Mouse (Mus musculus): ENCODE measurements around the gene Eef1akmt4. TPM values are rescaled to one million over a fixed set of nuclear protein-coding genes. Genes with fewer than 3 reads are reported as not detected.
A peak's percentile ranks its signal among the peaks of the same experiment; 100 is the strongest.

The Eef1akmt4 gene
- polyA plus RNA-seq (2015; fragmentation: Nextera tagmentation; extraction: Ambion mirVana), result 7.8 and 7.9 TPM in 2 replicates

GRCm38 (mm10) chr16:20611357-20612227 is at the start of gene Eef1akmt4, which contains the start of the genes Gm49333 and Alg3:
Gene Eef1akmt4, plus strand, starts transcription at chr16:20611593.
Gene Gm49333, plus strand, starts transcription at chr16:20611610.
Gene Alg3, minus strand, starts transcription at chr16:20611735.
- peak within 1 kb of the TSS; percentile 84 for H3K4me3 ChIP-seq (ENCODE audit: low read depth, low read length)
- peaks cover 20% of the 10 kb centered on the region for H3K4me1 ChIP-seq (ENCODE audit: control insufficient read depth, insufficient read depth, low read length)
- ATAC-seq, result peak; percentile 93
- H3K9me3 ChIP-seq (replicated peaks; ENCODE audit: control insufficient read depth, low read length, poor library complexity, severe bottlenecking), result no peaks in the 10 kb centered on the region
- no peaks in the 10 kb centered on the region for H3K27me3 ChIP-seq (ENCODE audit: control insufficient read depth, insufficient read depth, low read depth, low read length)
- H3K4me2 ChIP-seq (ENCODE audit: low read length), result peak within 1 kb of the TSS; percentile 89
- H3K27ac ChIP-seq (ENCODE audit: low read length), result peak within 1 kb of the TSS; percentile 89
- peak within 1 kb of the TSS; percentile 95 for H3K9ac ChIP-seq (ENCODE audit: low read depth, low read length)
- 2% methylated on average over 41 of the region's 41 CpGs for WGBS
- peaks cover 10% of the 10 kb centered on the region for H3K36me3 ChIP-seq (ENCODE audit: control insufficient read depth, insufficient read depth, low read length)

- H3K27ac ChIP-seq (ENCODE audit: low read length), result no peak overlapping the region
- H3K9me3 ChIP-seq (replicated peaks; ENCODE audit: control insufficient read depth, low read length, poor library complexity, severe bottlenecking), result no peaks in the 10 kb centered on the region
- H3K4me1 ChIP-seq (ENCODE audit: control insufficient read depth, insufficient read depth, low read length), result no peaks in the 10 kb centered on the region
- no peaks in the 10 kb centered on the region; the same call in 1 of the 2 replicates for H3K27me3 ChIP-seq (ENCODE audit: control insufficient read depth, insufficient read depth, low read depth, low read length)
- ATAC-seq, result no peak
- no peak overlapping the region for H3K4me2 ChIP-seq (ENCODE audit: low read length)
- H3K9ac ChIP-seq (ENCODE audit: low read depth, low read length), result no peak overlapping the region
- no peak overlapping the region for H3K4me3 ChIP-seq (ENCODE audit: low read depth, low read length)
- H3K36me3 ChIP-seq (ENCODE audit: control insufficient read depth, insufficient read depth, low read length), result peaks cover 22% of the 10 kb centered on the region
- 48% methylated on average over 1 of the region's 1 CpGs for WGBS
These were observed 46.3 kb upstream of the Eef1akmt4 start for GRCm38 (mm10) chr16:20565075-20565474.

- H3K9me3 ChIP-seq (replicated peaks; ENCODE audit: control insufficient read depth, low read length, poor library complexity, severe bottlenecking), result no peaks in the 10 kb centered on the region
- peak; percentile 70 for ATAC-seq
- peak within 1 kb of the TSS; percentile 57 for H3K4me3 ChIP-seq (ENCODE audit: low read depth, low read length)
- peak within 1 kb of the TSS; percentile 68 for H3K27ac ChIP-seq (ENCODE audit: low read length)
- under 1% methylated on average over 24 of the region's 24 CpGs for WGBS
- peaks cover 23% of the 10 kb centered on the region for H3K27me3 ChIP-seq (ENCODE audit: control insufficient read depth, insufficient read depth, low read depth, low read length)
- H3K36me3 ChIP-seq (ENCODE audit: control insufficient read depth, insufficient read depth, low read length), result no peaks in the 10 kb centered on the region
- peak within 1 kb of the TSS; percentile 76 for H3K9ac ChIP-seq (ENCODE audit: low read depth, low read length)
- peak within 1 kb of the TSS; percentile 75 for H3K4me2 ChIP-seq (ENCODE audit: low read length)
- H3K4me1 ChIP-seq (ENCODE audit: control insufficient read depth, insufficient read depth, low read length), result peaks cover 9% of the 10 kb centered on the region; the same call in 1 of the 2 replicates
These were observed 21.9 kb upstream of the Eef1akmt4 start, which contains the start of gene Vwa5b2 for GRCm38 (mm10) chr16:20589366-20589938. Gene Vwa5b2, plus strand, starts transcription at chr16:20589471.

DNA sequence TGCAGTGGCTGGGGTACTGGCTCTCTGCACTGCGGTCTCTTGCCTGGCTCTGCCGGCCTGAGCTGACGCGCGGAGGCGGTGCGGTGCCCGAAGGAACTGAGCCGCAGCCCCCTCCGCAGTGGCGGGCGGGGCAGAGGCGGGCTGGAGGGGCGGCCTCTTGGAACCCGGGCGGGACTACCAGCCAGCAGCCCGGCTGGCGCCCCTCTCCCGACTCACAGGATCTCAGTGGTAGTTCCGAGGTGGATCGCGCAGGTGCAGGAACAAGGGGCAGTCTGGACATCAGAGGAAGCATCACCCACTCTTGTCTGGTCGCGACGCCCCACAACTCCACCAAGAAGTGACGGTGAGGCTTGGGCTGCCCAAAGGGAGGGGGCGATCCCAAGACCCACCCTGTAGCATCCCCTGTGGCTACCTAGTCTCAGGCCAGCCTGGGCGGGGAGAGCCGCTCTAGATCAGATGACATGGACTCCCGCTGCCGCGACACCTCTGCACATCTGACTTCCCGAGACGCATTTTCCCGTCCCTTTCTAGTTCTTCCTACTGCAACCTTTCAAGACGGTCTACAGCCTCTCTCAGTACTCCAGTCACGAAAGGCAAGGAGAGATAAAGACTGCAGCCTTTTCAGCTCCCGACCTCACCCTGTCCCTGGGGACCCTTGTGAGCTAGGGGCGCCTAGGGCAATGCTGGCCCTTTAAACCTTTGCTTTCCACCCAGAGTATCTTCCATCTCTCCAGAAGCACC is 21.3 kb upstream of the Eef1akmt4 start:
- peak overlapping the region; percentile 68; the same call in 1 of the 2 replicates for H3K27ac ChIP-seq (ENCODE audit: low read length)
- H3K9me3 ChIP-seq (replicated peaks; ENCODE audit: control insufficient read depth, low read length, poor library complexity, severe bottlenecking), result no peaks in the 10 kb centered on the region
- H3K4me2 ChIP-seq (ENCODE audit: low read length), result peak overlapping the region; percentile 75
- no peaks in the 10 kb centered on the region for H3K36me3 ChIP-seq (ENCODE audit: control insufficient read depth, insufficient read depth, low read length)
- peak overlapping the region; percentile 76 for H3K9ac ChIP-seq (ENCODE audit: low read depth, low read length)
- H3K27me3 ChIP-seq (ENCODE audit: control insufficient read depth, insufficient read depth, low read depth, low read length), result peaks cover 23% of the 10 kb centered on the region
- H3K4me3 ChIP-seq (ENCODE audit: low read depth, low read length), result peak overlapping the region; percentile 57
- peaks cover 9% of the 10 kb centered on the region; the same call in 1 of the 2 replicates for H3K4me1 ChIP-seq (ENCODE audit: control insufficient read depth, insufficient read depth, low read length)
- peak; percentile 92 for ATAC-seq
- whole genome bisulfite sequencing, result under 1% methylated on average over 38 of the region's 39 CpGs

GRCm38 (mm10) chr16:20590680-20591038 is 20.7 kb upstream of the Eef1akmt4 start:
- 2% methylated on average over 17 of the region's 17 CpGs for WGBS
- Histone ChIP-seq H3K9ac (ENCODE audit: low read depth, low read length) (peak overlapping the region; percentile 76), H3K27me3 (ENCODE audit: control insufficient read depth, insufficient read depth, low read depth, low read length) (peaks cover 23% of the 10 kb centered on the region), H3K4me2 (ENCODE audit: low read length) (peak overlapping the region; percentile 75), H3K9me3 (replicated peaks; ENCODE audit: control insufficient read depth, low read length, poor library complexity, severe bottlenecking) (no peaks in the 10 kb centered on the region), H3K27ac (ENCODE audit: low read length) (0 out of 2 replicates have a peak overlapping the region, but pooled peaks have one; percentile 68), H3K36me3 (ENCODE audit: control insufficient read depth, insufficient read depth, low read length) (no peaks in the 10 kb centered on the region), H3K4me3 (ENCODE audit: low read depth, low read length) (peak overlapping the region; percentile 57), H3K4me1 (ENCODE audit: control insufficient read depth, insufficient read depth, low read length) (peaks cover 9% of the 10 kb centered on the region; the same call in 1 of the 2 replicates)
- ATAC-seq, result peak; percentile 4

GRCm38 (mm10) chr16:20591076-20591705 is 20.2 kb upstream of the Eef1akmt4 start:
- Histone ChIP-seq H3K4me2 (ENCODE audit: low read length) (peak overlapping the region; percentile 75), H3K9ac (ENCODE audit: low read depth, low read length) (peak overlapping the region; percentile 15), H3K27ac (ENCODE audit: low read length) (no peak overlapping the region), H3K27me3 (ENCODE audit: control insufficient read depth, insufficient read depth, low read depth, low read length) (peaks cover 23% of the 10 kb centered on the region), H3K4me1 (ENCODE audit: control insufficient read depth, insufficient read depth, low read length) (peaks cover 9% of the 10 kb centered on the region; the same call in 1 of the 2 replicates), H3K4me3 (ENCODE audit: low read depth, low read length) (peak overlapping the region; percentile 57), H3K9me3 (replicated peaks; ENCODE audit: control insufficient read depth, low read length, poor library complexity, severe bottlenecking) (no peaks in the 10 kb centered on the region), H3K36me3 (ENCODE audit: control insufficient read depth, insufficient read depth, low read length) (peaks cover 2% of the 10 kb centered on the region; the same call in 1 of the 2 replicates)
- 4% methylated on average over 48 of the region's 48 CpGs for WGBS
- no peak for ATAC-seq

- peaks cover 4% of the 10 kb centered on the region; the same call in 1 of the 2 replicates for H3K4me1 ChIP-seq (ENCODE audit: control insufficient read depth, insufficient read depth, low read length)
- peaks cover 23% of the 10 kb centered on the region for H3K27me3 ChIP-seq (ENCODE audit: control insufficient read depth, insufficient read depth, low read depth, low read length)
- no peak overlapping the region for H3K4me2 ChIP-seq (ENCODE audit: low read length)
- H3K9me3 ChIP-seq (replicated peaks; ENCODE audit: control insufficient read depth, low read length, poor library complexity, severe bottlenecking), result no peaks in the 10 kb centered on the region
- no peak overlapping the region for H3K27ac ChIP-seq (ENCODE audit: low read length)
- H3K4me3 ChIP-seq (ENCODE audit: low read depth, low read length), result no peak overlapping the region
- peaks cover 2% of the 10 kb centered on the region; the same call in 1 of the 2 replicates for H3K36me3 ChIP-seq (ENCODE audit: control insufficient read depth, insufficient read depth, low read length)
- H3K9ac ChIP-seq (ENCODE audit: low read depth, low read length), result no peak overlapping the region
- 88% methylated on average over 7 of the region's 7 CpGs for WGBS
- no peak for ATAC-seq
These were observed 16.2 kb upstream of the Eef1akmt4 start for GRCm38 (mm10) chr16:20595060-20595673.

DNA sequence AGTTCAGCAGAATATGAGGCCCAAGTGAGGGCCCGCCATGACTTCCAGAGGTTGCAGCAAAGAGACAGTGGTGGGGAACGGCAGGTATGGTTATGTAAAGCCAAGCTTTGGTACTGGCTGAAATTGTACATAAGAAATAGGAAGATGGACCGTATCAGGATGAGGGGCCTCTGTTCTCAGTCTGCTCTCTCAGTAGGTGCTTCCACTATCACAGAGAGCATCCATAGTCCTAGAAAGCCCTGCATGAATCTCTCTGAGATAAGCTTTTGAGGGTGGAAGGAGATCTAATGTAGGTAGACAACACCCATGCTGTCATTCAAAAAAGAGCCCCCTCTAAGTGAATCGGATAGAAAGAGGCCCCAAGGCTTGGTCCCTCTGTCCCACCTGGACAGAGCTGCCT is 15.7 kb upstream of the Eef1akmt4 start:
- Histone ChIP-seq H3K4me3 (ENCODE audit: low read depth, low read length) (no peak overlapping the region), H3K27me3 (ENCODE audit: control insufficient read depth, insufficient read depth, low read depth, low read length) (peaks cover 18% of the 10 kb centered on the region), H3K36me3 (ENCODE audit: control insufficient read depth, insufficient read depth, low read length) (peaks cover 2% of the 10 kb centered on the region; the same call in 1 of the 2 replicates), H3K4me2 (ENCODE audit: low read length) (no peak overlapping the region), H3K9ac (ENCODE audit: low read depth, low read length) (no peak overlapping the region), H3K4me1 (ENCODE audit: control insufficient read depth, insufficient read depth, low read length) (no peaks in the 10 kb centered on the region), H3K27ac (ENCODE audit: low read length) (no peak overlapping the region), H3K9me3 (replicated peaks; ENCODE audit: control insufficient read depth, low read length, poor library complexity, severe bottlenecking) (no peaks in the 10 kb centered on the region)
- 91% methylated on average over 4 of the region's 4 CpGs for WGBS
- no peak for ATAC-seq

Measured in midbrain, embryonic 16.5 days (tissue).